Mouse (Mus musculus): ENCODE measurements around the gene Med1. TPM values are rescaled to one million over a fixed set of nuclear protein-coding genes. Genes with fewer than 3 reads are reported as not detected.

Gene Med1
- 10 to 100 TPM; 48.0 to 52.5 TPM for total RNA-seq (2023)

GRCm38 (mm10) chr11:98192901-98193805, at the start of gene Med1:
Med1 (minus strand) TSS chr11:98193293.

DNA sequence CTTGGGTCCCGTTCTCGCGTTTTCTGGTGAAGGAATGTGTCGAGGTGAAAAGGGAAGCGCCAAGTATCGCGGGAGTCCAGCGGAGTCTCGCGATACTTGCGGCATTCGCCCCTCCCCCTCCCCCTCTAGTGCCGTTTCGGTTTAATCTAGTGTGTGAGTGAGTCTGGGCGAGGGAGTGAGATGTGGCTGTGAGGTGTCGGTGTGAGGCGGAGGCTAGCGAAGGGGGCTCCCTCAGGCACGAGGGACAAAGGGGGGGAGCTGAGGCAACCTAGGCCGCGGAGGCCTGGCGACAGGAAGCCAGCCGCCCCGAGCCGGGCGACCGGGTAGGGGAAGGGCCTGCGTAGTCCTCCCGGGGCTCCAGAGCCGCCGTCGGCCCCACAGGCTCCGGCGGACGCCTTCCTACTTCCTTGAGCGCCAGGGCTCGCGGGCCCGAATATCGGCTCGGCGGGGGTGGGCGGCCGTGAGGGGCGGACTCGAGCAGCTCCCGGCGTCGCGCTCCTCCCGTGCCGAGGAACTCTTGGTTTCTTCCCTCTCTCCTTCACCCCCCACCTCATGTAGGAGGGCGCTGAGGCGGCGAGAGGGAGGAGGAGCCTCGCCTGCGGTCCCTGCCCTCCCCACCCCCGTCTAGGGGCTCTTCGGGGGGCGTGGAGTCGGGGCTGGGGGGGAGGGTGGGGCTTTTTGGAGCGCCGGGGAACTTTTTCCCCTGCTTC, 9.7 kb upstream of the Med1 start, which contains the start of gene Cdk12:
Gene Cdk12 (plus strand): TSS at position 419 of the 710 bp plus-strand sequence.

DNA sequence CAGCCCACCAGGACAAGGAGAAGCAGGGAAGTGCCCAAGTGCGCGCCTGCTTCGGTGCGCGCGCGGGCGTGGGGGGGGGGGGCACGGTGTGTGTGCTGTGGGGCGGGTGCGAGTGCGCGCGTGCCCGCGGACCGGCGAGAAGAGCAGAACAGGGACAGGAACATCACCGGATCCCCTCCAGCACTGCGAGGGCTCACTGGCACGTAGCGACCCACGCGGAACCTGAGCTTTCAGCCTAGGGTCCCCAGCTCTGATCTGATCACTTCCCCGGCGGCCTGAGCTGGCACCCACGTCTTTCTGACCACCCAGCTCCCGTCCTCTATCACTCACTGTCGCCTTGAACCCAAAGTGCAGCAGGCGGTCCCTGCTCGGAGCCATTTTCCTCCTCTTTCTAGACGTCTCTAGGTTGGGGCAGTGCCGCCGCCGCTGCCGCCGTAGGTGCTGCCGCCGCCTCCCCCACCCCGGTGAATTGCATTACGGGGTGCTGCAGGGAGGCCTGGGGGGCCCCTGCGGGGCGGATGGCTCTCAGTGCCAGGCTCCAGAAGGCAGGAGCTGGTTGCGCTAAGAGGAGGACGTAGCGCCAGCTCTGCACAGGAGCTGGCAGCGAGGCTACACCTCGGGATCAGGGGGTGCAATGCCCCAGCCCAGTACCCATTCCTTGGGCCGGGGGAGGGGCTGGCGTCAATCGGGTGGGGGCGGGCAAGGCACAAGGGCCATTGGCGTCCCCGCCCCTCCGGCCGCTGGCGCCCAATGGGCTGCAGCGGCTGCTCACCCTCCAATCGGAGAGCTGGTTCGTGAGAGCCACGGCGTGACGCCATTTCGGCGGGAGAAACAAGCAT, 43.1 kb downstream of the Med1 start, which contains the start of gene Fbxl20:
Gene Fbxl20 (minus strand): TSS at position 618 of the 839 bp plus-strand sequence.

Other genes starting within 250 kb of the Med1 start
- gene Plxdc1, start 206.8 kb downstream of the Med1 start, total RNA-seq (2023) = 10 to 100 TPM; 31.5 to 33.8 TPM
- 100 to 1,000 TPM; 183 to 189 TPM for gene Arl5c, start 197.1 kb downstream of the Med1 start, total RNA-seq (2023)
- gene Cacnb1, start 170.3 kb downstream of the Med1 start, total RNA-seq (2023) = 10 to 100 TPM; 10.6 to 12.4 TPM
- gene Rpl19, start 166.6 kb downstream of the Med1 start, total RNA-seq (2023) = 1,000 to 10,000 TPM; 1,341 to 1,476 TPM
- under 1 TPM in 1 of 2 experiments, not detected in 1; 0.16 TPM for gene Stac2, start 139.8 kb downstream of the Med1 start, total RNA-seq (2023)
- 10 to 100 TPM; 45.8 to 48.2 TPM for gene Fbxl20, start 42.9 kb downstream of the Med1 start, total RNA-seq (2023)
- 10 to 100 TPM; 71.2 to 74.7 TPM for gene Cdk12, start 9.8 kb upstream of the Med1 start, total RNA-seq (2023)
- gene Neurod2, start 136.4 kb upstream of the Med1 start, total RNA-seq (2023) = not detected
- gene Ppp1r1b, start 155.1 kb upstream of the Med1 start, total RNA-seq (2023) = not detected
- 10 to 100 TPM; 69.1 to 91.2 TPM for gene Stard3, start 165.1 kb upstream of the Med1 start, total RNA-seq (2023)
- not detected for gene Tcap, start 190.5 kb upstream of the Med1 start, total RNA-seq (2023)
- not detected for gene Pnmt, start 193.2 kb upstream of the Med1 start, total RNA-seq (2023)
- 1 to 10 TPM; 4.0 to 4.1 TPM for gene Pgap3, start 207.2 kb upstream of the Med1 start, total RNA-seq (2023)
- 1 to 10 TPM; 3.2 to 4.6 TPM for gene Erbb2, start 219.2 kb upstream of the Med1 start, total RNA-seq (2023)
- 10 to 100 TPM; 55.1 to 60.0 TPM for gene Mien1, start 245.7 kb upstream of the Med1 start, total RNA-seq (2023)